Comparison of ENCODE assay signal across 8 mouse cellular contexts in the genomic region with DNA sequence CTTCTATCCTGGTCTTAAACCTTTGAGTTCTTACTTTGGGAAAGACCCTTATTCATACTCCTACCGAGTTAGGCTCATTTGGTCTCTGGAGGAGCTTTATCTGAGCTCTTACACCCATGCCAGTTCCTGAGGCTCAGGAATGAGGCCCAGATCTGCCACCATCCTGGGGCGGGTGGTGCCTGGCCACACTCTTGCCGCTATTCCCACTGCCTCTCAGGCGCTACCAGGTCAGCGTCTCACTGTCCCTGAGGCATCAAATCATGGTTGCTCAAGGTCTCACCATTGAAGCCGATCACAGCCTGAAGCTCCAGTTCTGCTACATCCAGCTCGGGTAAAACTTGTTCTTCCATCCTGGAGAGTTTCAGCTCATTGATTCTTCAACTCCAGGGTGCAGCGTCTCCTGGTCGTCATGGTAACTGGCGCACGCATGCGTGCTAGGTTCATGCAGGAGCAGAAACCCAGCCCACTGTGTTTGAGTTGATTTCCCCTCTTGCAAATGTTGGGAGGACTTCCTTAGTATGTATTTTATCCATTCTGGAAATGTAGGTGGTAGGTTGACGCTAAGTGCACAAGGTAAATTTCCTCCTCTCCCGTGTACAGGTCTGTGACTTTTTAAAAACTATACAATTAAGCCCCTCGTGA. TPM values are rescaled to one million over a fixed set of nuclear protein-coding genes. Genes with fewer than 3 reads are reported as not detected.
A peak's percentile ranks its signal among the peaks of the same experiment; 100 is the strongest.
DNase-seq lines count a peak whose midpoint lies in the region; ATAC-seq lines count a peak whose summit lies in the region.

A gene (minus strand): TSS at position 410 of the 642 bp plus-strand sequence.

- H3K4me3 ChIP-seq in megakaryocyte, embryonic 14.5 days (replicated peaks), result peak within 1 kb of the TSS; percentile 99

- intact Hi-C loops in gastrocnemius, postnatal 14 days (cut with DNase I; ENCODE audit: low total_unique reads), result no loop called here

- H3K27me3 ChIP-seq in megakaryocyte, embryonic 14.5 days (replicated peaks), result no peaks in the 10 kb centered on the region

- peaks cover 12% of the 10 kb centered on the region for H3K36me3 ChIP-seq in megakaryocyte, embryonic 14.5 days (replicated peaks; ENCODE audit: low read length)

- ATAC-seq in inflammation-experienced regulatory T-cells, adult 6 months, result peak; percentile 29

- DNase-seq in adrenal gland, adult 18-20 months (ENCODE audit: low spot score in 2 of 2), result peak; percentile 83 to 87
- DNase-seq in embryo, embryonic 10.5 days (ENCODE audit: low spot score), result peak; percentile 91
- DNase-seq in gastrocnemius, postnatal 14 days, result peak; percentile 81
- peak; percentile 28 to 84 for DNase-seq in left cerebral cortex, adult 9 months (ENCODE audit: low spot score in 2 of 2)
- DNase-seq in right cerebral cortex, adult 2 months (ENCODE audit: low spot score in 2 of 2), result peak; percentile 91 to 92
- DNase-seq in urinary bladder, postnatal 10 days (ENCODE audit: low spot score), result peak; percentile 30

- 0 out of 2 replicates have a peak, but pooled peaks cover 2% of the 10 kb centered on the region for H3K9me3 ChIP-seq in megakaryocyte, embryonic 14.5 days

- H3K4me1 ChIP-seq in megakaryocyte, embryonic 14.5 days, result peaks cover 22% of the 10 kb centered on the region

RNA-seq across cellular contexts. Expression of the gene that starts here (rescaled TPM):
- total RNA-seq in adrenal gland, adult 18-20 months (2021), result not detected
- 1 to 10 TPM; 5.5 to 5.7 TPM for total RNA-seq in gastrocnemius, postnatal 14 days (2021)
- not detected for polyA plus RNA-seq in inflammation-experienced regulatory T-cells, adult 6 months (2017; shearing (Covaris generic))
- polyA plus RNA-seq in megakaryocyte, embryonic 14.5 days (2012; ENCODE audit: insufficient read depth, low replicate concordance), result not detected in 2 replicates

Comparison
In these comparisons a context has a peak if more than half of its experiments do, and no peak if none do; other contexts are left out.
1. Peak in every context shown above with its lines: DNase-seq, ATAC-seq and H3K4me3 ChIP-seq.
2. RNA of the gene that starts here (total RNA-seq): 5.5 to 5.7 TPM in gastrocnemius, postnatal 14 days; not detected in adrenal gland, adult 18-20 months; every median in the first group is over 4 times any median in the second.
3. Peak in DNase-seq in adrenal gland, adult 18-20 months; RNA of the gene not detected or under 1 TPM.
4. Peak in ATAC-seq in inflammation-experienced regulatory T-cells, adult 6 months; RNA of the gene not detected or under 1 TPM.
5. DNase-seq: peak in every context shown above with its lines; median percentile 92 in right cerebral cortex, adult 2 months; 91 in embryo, embryonic 10.5 days; 85 in adrenal gland, adult 18-20 months; 81 in gastrocnemius, postnatal 14 days; 56 in left cerebral cortex, adult 9 months; 30 in urinary bladder, postnatal 10 days.